Mouse (Mus musculus) gastrocnemius, postnatal 4 days (tissue): ENCODE results near the gene Haus3. TPM values are rescaled to one million over a fixed set of nuclear protein-coding genes. Genes with fewer than 3 reads are reported as not detected.

Experiments used
- DNase-seq, 2 experiments: peaks; one replicate each; pipeline ENCODE4 v3.0.0; 2021 to 2022; ENCODE audit warnings: low spot score in 2 of 2, mixed read lengths in 2 of 2
- total RNA-seq, 2 experiments: library from RNA; stranded (reverse); gene quantifications; 2 replicates each; pipeline ENCODE4 v1.2.3; 2021

The Haus3 gene
- total RNA-seq, 2 experiments from 2014 or later = 7.9 to 8.4 TPM

- DNase-seq = no peak
Measured at GRCm38 (mm10) chr5:34132731-34133130, 36.6 kb downstream of the Haus3 start.

GRCm38 (mm10) chr5:34124131-34124530 lies 45.2 kb downstream of the Haus3 start:
- no peak for DNase-seq

- no peak for DNase-seq
Measured at GRCm38 (mm10) chr5:34119121-34119856, 50.0 kb downstream of the Haus3 start.

- no peak for DNase-seq
Measured at GRCm38 (mm10) chr5:34105681-34106080, 63.6 kb downstream of the Haus3 start.

Other genes starting within 250 kb of the Haus3 start
- 10 to 100 TPM; 18.6 to 22.0 TPM for gene Nelfa, start 233.1 kb downstream of the Haus3 start, total RNA-seq
- gene Gm1673, start 186.1 kb downstream of the Haus3 start, total RNA-seq = 1 to 10 TPM; 5.0 to 6.9 TPM
- gene Nat8l, start 173.5 kb downstream of the Haus3 start, total RNA-seq = 1 to 10 TPM in 1 of 2 experiments, under 1 TPM in 1; 0.98 to 1.8 TPM
- gene Poln, start 79 bp downstream of the Haus3 start, total RNA-seq = 1 to 10 TPM; 2.1 TPM
- 10 to 100 TPM; 79.5 to 81.3 TPM for gene Mxd4, start 18.2 kb upstream of the Haus3 start, total RNA-seq
- gene Zfyve28, start 118.9 kb upstream of the Haus3 start, total RNA-seq = 1 to 10 TPM; 2.8 to 2.9 TPM
- under 1 TPM; 0.16 to 0.17 TPM for gene Cfap99, start 119.1 kb upstream of the Haus3 start, total RNA-seq
- gene Rnf4, start 166.8 kb upstream of the Haus3 start, total RNA-seq = 10 to 100 TPM; 63.2 to 66.1 TPM
- gene Fam193a, start 200.4 kb upstream of the Haus3 start, total RNA-seq = 10 to 100 TPM; 35.8 to 41.1 TPM